Mouse (Mus musculus): Measurements from ENCODE around the gene Prr12. TPM values are rescaled to one million over a fixed set of nuclear protein-coding genes. Genes with fewer than 3 reads are reported as not detected.
A peak's percentile ranks its signal among the peaks of the same experiment; 100 is the strongest.

Prr12 gene
- polyA plus RNA-seq, 1 experiment from 2014 or later, result 13.1 TPM

DNA sequence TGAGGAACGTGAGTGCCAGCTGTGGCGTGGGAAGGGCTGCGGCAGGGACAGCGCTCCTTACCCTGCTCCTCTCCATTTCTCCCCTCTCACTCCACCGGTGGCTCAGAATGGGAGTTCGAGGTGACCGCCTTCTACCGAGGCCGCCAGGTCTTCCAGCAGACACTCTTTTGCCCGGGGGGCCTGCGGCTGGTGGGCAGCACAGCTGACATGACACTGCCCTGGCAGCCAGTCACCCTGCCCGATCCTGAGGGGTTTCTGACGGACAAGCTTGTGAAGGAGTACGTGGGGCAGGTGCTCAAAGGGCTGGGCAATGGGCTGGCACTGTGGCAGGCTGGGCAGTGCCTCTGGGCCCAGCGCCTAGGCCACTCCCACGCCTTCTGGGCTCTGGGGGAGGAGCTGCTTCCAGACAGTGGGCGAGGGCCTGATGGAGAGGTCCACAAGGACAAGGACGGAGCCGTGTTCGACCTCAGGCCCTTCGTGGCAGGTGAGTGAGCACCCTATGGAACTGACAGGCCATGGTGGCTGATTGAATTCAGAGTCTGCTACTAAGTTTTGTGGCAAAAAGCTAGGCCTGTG, 52.1 kb downstream of the Prr12 start:
- Histone ChIP-seq H3K27me3 (no peaks in the 10 kb centered on the region), H3K9me3 (no peaks in the 10 kb centered on the region), H3K36me3 (replicated peaks) (peaks cover 62% of the 10 kb centered on the region), H3K4me1 (peaks cover 32% of the 10 kb centered on the region), H3K9ac (peak overlapping the region; percentile 21; the same call in 1 of the 2 replicates), H3K27ac (no peak overlapping the region), H3K4me3 (replicated peaks) (0 out of 2 replicates have a peak overlapping the region, but pooled peaks have one; percentile 1), H3K4me2 (no peak overlapping the region)
- no peak for ATAC-seq (ENCODE audit: low FRiP score)
- WGBS, result 89% methylated on average over 21 of the region's 21 CpGs

- Histone ChIP-seq H3K4me3 (replicated peaks) (no peak overlapping the region), H3K36me3 (replicated peaks) (peaks cover 62% of the 10 kb centered on the region), H3K9me3 (no peaks in the 10 kb centered on the region), H3K27ac (no peak overlapping the region), H3K27me3 (no peaks in the 10 kb centered on the region), H3K4me1 (peaks cover 32% of the 10 kb centered on the region), H3K4me2 (no peak overlapping the region), H3K9ac (no peak overlapping the region)
- ATAC-seq (ENCODE audit: low FRiP score), result no peak
- WGBS, result 90% methylated on average over 11 of the region's 11 CpGs
These were observed 52.9 kb downstream of the Prr12 start for GRCm38 (mm10) chr7:44999753-45000152.

GRCm38 (mm10) chr7:44998501-44998955, 54.2 kb downstream of the Prr12 start, which contains the start of gene Bcl2l12:
Gene Bcl2l12, minus strand, starts transcription at chr7:44998712.
- Histone ChIP-seq H3K4me3 (replicated peaks) (peak within 1 kb of the TSS; percentile 66), H3K4me2 (peak within 1 kb of the TSS; percentile 66), H3K27ac (peak within 1 kb of the TSS; percentile 82), H3K9me3 (no peaks in the 10 kb centered on the region), H3K27me3 (no peaks in the 10 kb centered on the region), H3K36me3 (replicated peaks) (peaks cover 62% of the 10 kb centered on the region), H3K4me1 (peaks cover 32% of the 10 kb centered on the region), H3K9ac (peak within 1 kb of the TSS; percentile 80)
- ATAC-seq (ENCODE audit: low FRiP score), result no peak
- 4% methylated on average over 18 of the region's 18 CpGs for WGBS

- Histone ChIP-seq H3K4me3 (replicated peaks) (peak overlapping the region; percentile 66), H3K4me2 (peak overlapping the region; percentile 66), H3K9me3 (no peaks in the 10 kb centered on the region), H3K27ac (peak overlapping the region; percentile 82), H3K27me3 (no peaks in the 10 kb centered on the region), H3K9ac (peak overlapping the region; percentile 80), H3K4me1 (peaks cover 32% of the 10 kb centered on the region), H3K36me3 (replicated peaks) (peaks cover 62% of the 10 kb centered on the region)
- ATAC-seq (ENCODE audit: low FRiP score), result no peak
- WGBS, result 5% methylated on average over 15 of the region's 15 CpGs
These were observed 54.7 kb downstream of the Prr12 start for GRCm38 (mm10) chr7:44997940-44998428.

DNA sequence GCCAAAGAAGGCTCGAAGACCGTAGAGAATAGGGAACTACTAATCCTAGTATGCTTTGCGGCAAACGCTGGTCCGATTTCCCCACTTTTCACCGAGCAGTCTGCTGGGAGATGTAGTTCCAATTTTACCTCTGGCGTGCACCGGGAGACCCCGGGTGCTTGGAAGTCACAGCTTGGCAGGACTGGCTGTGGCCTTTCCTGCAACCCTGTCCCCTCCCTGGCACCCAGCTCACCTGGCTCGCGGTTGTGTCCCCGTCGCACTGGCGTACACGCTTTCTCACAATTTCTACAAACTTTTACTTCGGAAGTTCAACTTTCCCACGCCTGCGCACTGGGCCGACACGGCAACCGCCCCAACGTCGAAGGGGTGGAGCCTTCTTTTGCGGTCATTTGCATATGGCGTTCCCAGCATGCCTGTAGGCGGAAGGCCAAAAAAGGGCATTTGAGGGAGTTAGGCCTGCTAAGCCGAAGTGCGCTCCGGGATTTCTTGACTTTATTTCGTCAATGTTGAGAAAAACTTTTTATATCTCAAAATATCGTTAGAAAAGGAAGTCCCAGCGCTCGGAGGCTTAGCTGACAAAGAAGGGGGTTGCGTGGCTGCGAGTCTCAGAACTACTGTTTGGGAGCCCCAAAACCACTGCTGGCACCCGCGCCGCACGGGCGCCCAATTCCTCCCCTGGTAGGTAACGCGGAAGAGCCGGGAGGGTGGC, 55.3 kb downstream of the Prr12 start, which contains the start of gene Irf3:
TSS of gene Irf3 (plus strand) at position 418 of the 709 bp plus-strand sequence.
- peak within 1 kb of the TSS; percentile 66 for H3K4me2 ChIP-seq
- H3K36me3 ChIP-seq (replicated peaks), result peaks cover 62% of the 10 kb centered on the region
- H3K9ac ChIP-seq, result peak within 1 kb of the TSS; percentile 80
- H3K9me3 ChIP-seq, result no peaks in the 10 kb centered on the region
- no peaks in the 10 kb centered on the region for H3K27me3 ChIP-seq
- peaks cover 32% of the 10 kb centered on the region for H3K4me1 ChIP-seq
- H3K27ac ChIP-seq, result peak within 1 kb of the TSS; percentile 82
- peak within 1 kb of the TSS; percentile 66 for H3K4me3 ChIP-seq (replicated peaks)
- WGBS, result under 1% methylated on average over 43 of the region's 43 CpGs
- ATAC-seq (ENCODE audit: low FRiP score), result peak; percentile 92

DNA sequence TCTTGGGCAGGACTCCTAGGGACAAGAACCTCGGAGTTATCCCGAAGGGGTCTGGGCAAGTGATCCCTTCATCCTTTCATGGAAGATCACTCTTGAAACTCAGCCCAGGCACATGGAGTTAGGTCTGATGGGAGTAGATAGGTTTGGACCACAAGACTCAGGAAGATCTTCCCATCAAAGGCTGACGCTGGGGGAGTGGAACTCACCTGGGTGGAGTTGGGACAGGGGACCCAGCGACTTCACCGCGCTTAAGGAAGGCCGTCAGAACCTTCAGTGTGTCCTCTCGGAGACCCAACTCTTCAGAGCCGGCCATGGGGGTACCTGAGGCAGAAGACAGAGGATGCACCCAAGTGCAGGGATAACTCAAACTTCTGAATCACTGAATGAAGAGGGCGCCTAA, 56.0 kb downstream of the Prr12 start:
- Histone ChIP-seq H3K9me3 (no peaks in the 10 kb centered on the region), H3K4me2 (peak overlapping the region; percentile 66), H3K9ac (peak overlapping the region; percentile 80), H3K27me3 (no peaks in the 10 kb centered on the region), H3K4me3 (replicated peaks) (peak overlapping the region; percentile 66), H3K27ac (peak overlapping the region; percentile 57; the same call in 1 of the 2 replicates), H3K36me3 (replicated peaks) (peaks cover 62% of the 10 kb centered on the region), H3K4me1 (peaks cover 32% of the 10 kb centered on the region)
- no peak for ATAC-seq (ENCODE audit: low FRiP score)
- 18% methylated on average over 10 of the region's 10 CpGs for WGBS

DNA sequence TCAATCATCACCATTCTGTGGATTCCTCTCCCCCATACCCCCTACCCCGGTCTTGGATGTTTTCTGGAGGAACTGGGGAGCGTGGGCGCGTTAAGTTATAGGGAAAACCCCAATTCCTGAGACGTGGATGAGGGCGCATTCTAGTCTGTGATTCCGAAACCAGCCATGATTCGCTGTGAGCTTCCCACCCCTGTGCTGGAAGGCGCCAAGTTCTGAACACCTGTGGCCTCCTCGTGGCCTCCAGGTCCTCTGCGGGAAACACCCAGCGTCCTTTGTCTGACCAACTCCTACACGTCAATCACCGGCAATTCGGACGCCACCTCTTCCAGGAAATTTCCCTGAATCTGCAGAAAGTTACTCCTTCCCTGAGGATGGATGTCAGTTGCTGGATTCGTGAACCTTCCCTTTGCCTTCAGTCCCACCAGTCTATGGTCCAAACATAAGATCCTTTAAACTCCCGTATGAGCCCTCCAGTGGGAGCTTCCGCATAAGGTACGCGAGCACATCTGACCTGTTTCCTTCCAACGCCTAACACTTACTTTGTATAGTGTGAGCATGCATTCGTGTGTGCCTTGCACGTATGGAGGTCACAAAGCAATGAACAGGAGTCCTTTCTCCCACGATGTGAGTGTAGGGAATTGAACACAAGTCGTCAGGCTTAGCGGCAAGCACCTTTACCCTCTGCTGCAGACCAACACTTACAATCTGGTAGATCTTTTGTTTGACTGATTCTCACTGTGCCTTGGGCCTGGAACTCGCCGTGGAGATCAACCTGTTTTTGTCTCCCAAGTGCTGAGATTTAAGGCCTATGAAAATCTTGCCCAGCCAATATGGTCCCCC, 65.6 kb downstream of the Prr12 start:
- no peaks in the 10 kb centered on the region for H3K9me3 ChIP-seq
- peak overlapping the region; percentile 96 for H3K4me3 ChIP-seq (replicated peaks)
- peak overlapping the region; percentile 84 for H3K9ac ChIP-seq
- ATAC-seq (ENCODE audit: low FRiP score), result peak; percentile 22
- no peaks in the 10 kb centered on the region for H3K27me3 ChIP-seq
- WGBS, result under 1% methylated on average over 29 of the region's 29 CpGs
- peaks cover 43% of the 10 kb centered on the region for H3K4me1 ChIP-seq
- H3K36me3 ChIP-seq (replicated peaks), result peaks cover 35% of the 10 kb centered on the region
- H3K27ac ChIP-seq, result peak overlapping the region; percentile 95
- H3K4me2 ChIP-seq, result peak overlapping the region; percentile 72

- WGBS, result under 1% methylated on average over 42 of the region's 42 CpGs
- H3K4me2 ChIP-seq, result peak within 1 kb of the TSS; percentile 72
- peak; percentile 96 for ATAC-seq (ENCODE audit: low FRiP score)
- peak within 1 kb of the TSS; percentile 96 for H3K4me3 ChIP-seq (replicated peaks)
- H3K27ac ChIP-seq, result peak within 1 kb of the TSS; percentile 95
- H3K9me3 ChIP-seq, result no peaks in the 10 kb centered on the region
- H3K4me1 ChIP-seq, result peaks cover 43% of the 10 kb centered on the region
- peaks cover 35% of the 10 kb centered on the region for H3K36me3 ChIP-seq (replicated peaks)
- H3K27me3 ChIP-seq, result no peaks in the 10 kb centered on the region
- peak within 1 kb of the TSS; percentile 97 for H3K9ac ChIP-seq
These were observed 66.3 kb downstream of the Prr12 start, which contains the start of gene Prmt1 for GRCm38 (mm10) chr7:44986192-44986878. Gene Prmt1, minus strand, starts transcription at chr7:44986568.

GRCm38 (mm10) chr7:44985595-44986191, 67.0 kb downstream of the Prr12 start:
- peak overlapping the region; percentile 93 for H3K27ac ChIP-seq
- peak; percentile 18 for ATAC-seq (ENCODE audit: low FRiP score)
- H3K4me3 ChIP-seq (replicated peaks), result peak overlapping the region; percentile 96
- H3K9ac ChIP-seq, result peak overlapping the region; percentile 97
- H3K27me3 ChIP-seq, result no peaks in the 10 kb centered on the region
- no peaks in the 10 kb centered on the region for H3K9me3 ChIP-seq
- under 1% methylated on average over 44 of the region's 45 CpGs for WGBS
- peaks cover 43% of the 10 kb centered on the region for H3K4me1 ChIP-seq
- peaks cover 36% of the 10 kb centered on the region for H3K36me3 ChIP-seq (replicated peaks)
- peak overlapping the region; percentile 68 for H3K4me2 ChIP-seq

DNA sequence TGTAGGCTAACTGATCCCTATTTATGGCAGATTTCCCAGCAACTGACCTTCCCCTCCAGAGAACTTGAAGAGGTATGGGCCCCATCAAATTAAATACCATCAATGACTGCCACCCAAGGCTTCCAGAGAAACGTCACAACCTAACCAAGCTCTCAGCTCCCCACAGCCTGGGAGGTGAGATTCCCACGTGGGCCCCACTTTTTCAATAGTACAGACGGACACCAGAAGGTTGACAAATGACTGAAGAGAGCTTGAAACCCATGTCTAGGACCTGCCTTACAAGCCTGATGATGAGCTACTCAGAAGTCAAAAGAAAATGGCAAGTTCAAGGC, 67.9 kb downstream of the Prr12 start:
- H3K9ac ChIP-seq, result peak overlapping the region; percentile 97; the same call in 1 of the 2 replicates
- WGBS, result 44% methylated on average over 3 of the region's 3 CpGs
- peaks cover 43% of the 10 kb centered on the region for H3K4me1 ChIP-seq
- H3K27me3 ChIP-seq, result no peaks in the 10 kb centered on the region
- H3K36me3 ChIP-seq (replicated peaks), result peaks cover 36% of the 10 kb centered on the region
- H3K9me3 ChIP-seq, result no peaks in the 10 kb centered on the region
- peak overlapping the region; percentile 96 for H3K4me3 ChIP-seq (replicated peaks)
- H3K4me2 ChIP-seq, result peak overlapping the region; percentile 68
- H3K27ac ChIP-seq, result peak overlapping the region; percentile 93
- no peak for ATAC-seq (ENCODE audit: low FRiP score)

All from forebrain, embryonic 12.5 days (tissue).